In the genomic region with DNA sequence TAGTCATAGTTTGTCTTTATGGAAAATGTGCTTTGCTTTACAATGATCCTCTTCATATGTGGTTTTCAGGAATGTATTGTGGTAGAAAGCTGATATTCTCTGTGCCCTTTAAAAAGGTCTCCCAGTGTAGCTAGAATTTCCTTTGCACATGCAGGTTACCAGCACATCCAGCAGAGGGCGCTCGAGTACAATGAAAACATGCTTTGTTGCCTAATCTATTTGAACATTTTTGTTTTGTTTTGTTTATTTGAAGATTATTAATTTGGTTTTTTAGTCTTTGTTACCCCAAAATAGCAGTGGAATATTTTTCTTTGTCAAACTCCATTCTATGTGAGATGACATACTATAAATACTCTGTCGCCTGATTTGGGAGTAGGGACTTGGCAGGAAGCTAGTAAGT, we compare ENCODE assay signal across 8 mouse cellular contexts. TPM values are rescaled to one million over a fixed set of nuclear protein-coding genes. Genes with fewer than 3 reads are reported as not detected.
DNase-seq lines count a peak whose midpoint lies in the region; ATAC-seq and TF ChIP-seq lines count a peak whose summit lies in the region.

No protein-coding gene starts in this region.

- WGBS in stomach, postnatal 0 days, result 25% methylated on average over 3 of the region's 3 CpGs

- peaks cover 7% of the 10 kb centered on the region for H3K9me3 ChIP-seq in CH12.LX (replicated peaks; ENCODE audit: low read length)
- H3K9me3 ChIP-seq in stomach, postnatal 0 days (ENCODE audit: control insufficient read depth, low read length), result 0 out of 2 replicates have a peak, but pooled peaks cover 2% of the 10 kb centered on the region

- no peaks in the 10 kb centered on the region for H3K4me1 ChIP-seq in CH12.LX (ENCODE audit: control insufficient read depth in 1 of 2, insufficient read depth in 2 of 2)
- no peaks in the 10 kb centered on the region for H3K4me1 ChIP-seq in stomach, postnatal 0 days (replicated peaks; ENCODE audit: control insufficient read depth, insufficient read depth)

- DNase-seq in gastrocnemius, adult 18-20 months (ENCODE audit: low spot score), result peak; percentile 67
- DNase-seq in gastrocnemius, postnatal 25 days, result no peak
- peak; percentile 78 for DNase-seq in CH12.LX (ENCODE audit: extremely low read depth)
- DNase-seq in c-Kit-negative CD71-positive TER-119-positive erythroid progenitor cells, embryonic 14.5 days (ENCODE audit: low read depth, low spot score), result peak; percentile 38
- DNase-seq in frontal cortex, postnatal 14 days (ENCODE audit: low spot score in 2 of 2), result peak; percentile 24 to 73
- peak; percentile 75 for DNase-seq in layer of hippocampus, adult 9-10 months (ENCODE audit: low spot score)
- DNase-seq in stomach, postnatal 0 days (ENCODE audit: low spot score), result peak; percentile 67

- no peak overlapping the region for H3K4me3 ChIP-seq in CH12.LX (replicated peaks in 1 of 3; ENCODE audit: low read depth in 2 of 3, low read length in 2 of 3, poor library complexity in 1 of 3)
- no peak overlapping the region for H3K4me3 ChIP-seq in stomach, postnatal 0 days (ENCODE audit: low read depth, low read length)

- TF ChIP-seq CTCF in CH12.LX (conservative IDR thresholded peaks at IDR 0.05 in 1 of 2, IDR thresholded peaks at IDR 0.05 in 1 of 2; ENCODE audit: low read depth in 2 of 2, low read length in 2 of 2), result peak; percentile 92 to 98
- TF ChIP-seq CTCF in stomach, postnatal 0 days (IDR thresholded peaks at IDR 0.05; ENCODE audit: low read depth), result peak; percentile 94

- no peak; the same call in none of the 2 replicates for TF ChIP-seq RAD21 in CH12.LX (IDR thresholded peaks at IDR 0.05; ENCODE audit: low read depth, low read length)

- in situ Hi-C loops in CH12.LX (cut with MboI; ENCODE audit: low pct_ligation_motif_present, low pct_unique_long_range_greater_than_20kb, low sequenced_read_pairs), result loop anchor here (10.0 kb wide), 4 partner anchors 145 to 745 kb away; partner anchors contain the start of gene Axin2

- H3K27me3 ChIP-seq in CH12.LX (replicated peaks), result no peaks in the 10 kb centered on the region
- H3K27me3 ChIP-seq in stomach, postnatal 0 days (ENCODE audit: control insufficient read depth, insufficient read depth, low read length), result no peaks in the 10 kb centered on the region

- H3K9ac ChIP-seq in CH12.LX (ENCODE audit: insufficient read depth, low read depth), result no peak overlapping the region
- H3K9ac ChIP-seq in stomach, postnatal 0 days (ENCODE audit: low read length), result no peak overlapping the region

- no peaks in the 10 kb centered on the region for H3K79me2 ChIP-seq in CH12.LX (replicated peaks; ENCODE audit: control insufficient read depth, extremely low read depth, insufficient read depth, poor library complexity, severe bottlenecking)

- no peak for TF ChIP-seq POLR2A in CH12.LX (IDR thresholded peaks at IDR 0.05; ENCODE audit: low read depth, low read length)

- ATAC-seq in megakaryocyte, adult 5-6 weeks (ENCODE audit: poor library complexity, severe bottlenecking), result peak; percentile 80
- ATAC-seq in stomach, postnatal 0 days (ENCODE audit: low FRiP score, low TSS enrichment), result no peak

- no peaks in the 10 kb centered on the region for H3K36me3 ChIP-seq in CH12.LX (replicated peaks in 1 of 2; ENCODE audit: control insufficient read depth in 1 of 2, insufficient read depth in 1 of 2, low read length in 1 of 2)
- no peaks in the 10 kb centered on the region for H3K36me3 ChIP-seq in stomach, postnatal 0 days (ENCODE audit: control insufficient read depth, insufficient read depth, low read length)

- no peak overlapping the region for H3K4me2 ChIP-seq in CH12.LX (ENCODE audit: insufficient read depth, low read depth, poor library complexity, severe bottlenecking)
- H3K4me2 ChIP-seq in stomach, postnatal 0 days (replicated peaks; ENCODE audit: low read depth), result no peak overlapping the region

- TF ChIP-seq EP300 in CH12.LX (IDR thresholded peaks at IDR 0.05; ENCODE audit: low read length), result no peak
- TF ChIP-seq EP300 in stomach, postnatal 0 days (optimal IDR thresholded peaks at IDR 0.05), result no peak

- dilution Hi-C loops in CH12.LX (cut with MboI; ENCODE audit: extremely low pct_ligation_motif_present, extremely low pct_unique_long_range_greater_than_20kb, low sequenced_read_pairs), result no loop called here

- H3K27ac ChIP-seq in CH12.LX (ENCODE audit: insufficient read depth, low read depth), result no peak overlapping the region
- H3K27ac ChIP-seq in stomach, postnatal 0 days (replicated peaks), result no peak overlapping the region

TF ChIP-seq in CH12.LX, 34 proteins besides CTCF, POLR2A, EP300 and RAD21:
- TF ChIP-seq MAZ (IDR thresholded peaks at IDR 0.05; ENCODE audit: low read depth, low read length) (no peak), JUND (conservative IDR thresholded peaks at IDR 0.05; ENCODE audit: low read depth, low read length) (0 out of 2 replicates have a peak, but pooled peaks have one; percentile 34), SMC3 (IDR thresholded peaks at IDR 0.05; ENCODE audit: low read depth, low read length) (peak; percentile 97), CHD1 (IDR thresholded peaks at IDR 0.05; ENCODE audit: low read depth, low read length) (no peak), MYC (IDR thresholded peaks at IDR 0.05; ENCODE audit: low read depth, low read length) (peak; percentile 70; the same call in 1 of the 2 replicates), NELFE (IDR thresholded peaks at IDR 0.05; ENCODE audit: low read depth, low read length) (peak; percentile 19; the same call in 1 of the 2 replicates), ZC3H11A (IDR thresholded peaks at IDR 0.05; ENCODE audit: low read depth, low read length) (peak; percentile 92)

RNA-seq across cellular contexts. Expression of gene Cep112, which starts 24.8 kb away (rescaled TPM):
- total RNA-seq in gastrocnemius, adult 18-20 months (2021), result 1 to 10 TPM; 1.6 to 1.8 TPM
- total RNA-seq in gastrocnemius, postnatal 25 days (2021), result 1 to 10 TPM; 3.7 to 4.7 TPM
- total RNA-seq in CH12.LX (2012; rRNA removed), result 0.67 and 0.93 TPM in 2 replicates
- total RNA-seq in CH12.LX (2014; rRNA removed), result 1.3 and 2.5 TPM in 2 replicates
- 1.4 and 2.9 TPM in 2 replicates for polyA plus RNA-seq in CH12.LX (2012; ENCODE audit: insufficient read length, low read depth)
- total RNA-seq in megakaryocyte, adult 5-6 weeks (2015), result 0.82 and 1.6 TPM in 2 replicates
- total RNA-seq in megakaryocyte, adult 5-6 weeks (2017), result 0.07 and 0.65 TPM in 2 replicates
- polyA plus RNA-seq in stomach, postnatal 0 days (2015; fragmentation: Nextera tagmentation; extraction: Ambion mirVana), result 3.3 and 3.5 TPM in 2 replicates
